Mouse (Mus musculus) hindbrain, embryonic 14.5 days (tissue): ENCODE results near the gene Ip6k1. TPM values are rescaled to one million over a fixed set of nuclear protein-coding genes. Genes with fewer than 3 reads are reported as not detected.

Experiments
- ATAC-seq: fragments of 200-750 bp; cut with Nextera tagmentation; 2 replicates; pipeline ENCODE4 v1.8.0; 2017; ENCODE audit warnings: moderate number of reproducible peaks, mild to moderate bottlenecking, moderate TSS enrichment, moderate library complexity; ENCODE audit not compliant: low FRiP score
- DNase-seq: peaks from one replicate; pipeline ENCODE4 v3.0.0-alpha.2; 2015; ENCODE audit warnings: low spot score
- H3K27ac ChIP-seq: fragments of 300-500 bp; sonication (generic); 2 replicates; pipeline ENCODE4 v1.5.1; 2014; ENCODE audit warnings: mild to moderate bottlenecking, moderate library complexity
- H3K27me3 ChIP-seq: fragments of 300-500 bp; sonication (generic); 2 replicates; pipeline ENCODE4 v1.6.1; 2014; ENCODE audit warnings: mild to moderate bottlenecking, low read length, mixed read lengths; ENCODE audit not compliant: control insufficient read depth, insufficient read depth
- H3K36me3 ChIP-seq: fragments of 300-500 bp; sonication (generic); replicated peaks from 2 replicates; pipeline ENCODE4 v1.6.1; 2014; ENCODE audit not compliant: control insufficient read depth, insufficient read depth
- H3K4me1 ChIP-seq: fragments of 300-500 bp; sonication (generic); replicated peaks from 2 replicates; pipeline ENCODE4 v1.6.1; 2014; ENCODE audit warnings: antibody characterized with exemption, low read length, mixed read lengths; ENCODE audit not compliant: control insufficient read depth, insufficient read depth
- H3K4me2 ChIP-seq: fragments of 300-500 bp; sonication (generic); replicated peaks from 2 replicates; pipeline ENCODE4 v1.6.1; 2014; ENCODE audit warnings: mild to moderate bottlenecking, moderate library complexity
- H3K4me3 ChIP-seq: fragments of 300-500 bp; sonication (generic); replicated peaks from 2 replicates; pipeline ENCODE4 v1.5.1; 2014; ENCODE audit warnings: mild to moderate bottlenecking, low read length
- H3K9ac ChIP-seq: fragments of 300-500 bp; sonication (generic); 2 replicates; pipeline ENCODE4 v1.6.1; 2014
- H3K9me3 ChIP-seq: fragments of 300-500 bp; sonication (generic); 2 replicates; pipeline ENCODE4 v1.6.1; 2016; ENCODE audit warnings: low read length; ENCODE audit not compliant: control insufficient read depth
- WGBS: fragments of 180-500 bp; shearing (Covaris S2); extraction: QIAGEN DNeasy Blood & Tissue Kit; methylation state at CpG from one replicate; pipeline ENCODE4 v1.1.7; 2014; 5-methylcytosine and 5-hydroxymethylcytosine counted together
- polyA plus RNA-seq: library from polyadenylated mRNA; unstranded; fragments of >200 nt; fragmentation: Nextera tagmentation; extraction: Ambion mirVana; gene quantifications from 2 replicates; pipeline ENCODE4 v1.2.1, GENCODE M21; 2014

The Ip6k1 gene
- polyA plus RNA-seq, 1 experiment from 2014 or later = 55.4 TPM

DNA sequence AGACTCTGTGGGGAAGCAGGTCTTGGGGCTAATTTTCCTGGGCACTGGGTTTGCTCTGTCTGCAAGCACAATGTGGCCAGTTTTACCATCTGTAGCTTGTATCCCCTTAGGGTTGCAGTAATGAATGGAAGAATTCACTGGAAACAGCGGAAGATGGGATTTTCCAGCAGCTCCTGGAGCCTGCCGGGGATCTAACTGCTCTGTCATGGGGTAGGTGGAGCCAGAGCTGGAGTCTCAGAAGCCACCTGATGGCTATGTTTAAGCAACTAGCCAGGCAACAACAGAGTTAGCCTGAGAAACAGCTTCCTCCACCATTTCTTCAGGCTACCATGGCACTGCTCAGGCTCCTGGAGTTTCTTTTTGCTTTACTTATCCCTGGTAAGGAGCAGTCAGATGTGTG, 10.1 kb upstream of the Ip6k1 start, which contains the start of gene Cdhr4:
TSS of gene Cdhr4 (plus strand) at position 301 of the 400 bp plus-strand sequence.
- Histone ChIP-seq H3K4me3 (no peak within 1 kb of the TSS), H3K9ac (no peak within 1 kb of the TSS), H3K27ac (no peak within 1 kb of the TSS), H3K27me3 (no peaks in the 10 kb centered on the region), H3K9me3 (no peaks in the 10 kb centered on the region), H3K36me3 (no peaks in the 10 kb centered on the region), H3K4me2 (no peak within 1 kb of the TSS), H3K4me1 (no peaks in the 10 kb centered on the region)
- DNase-seq (no peak), ATAC-seq (no peak)
- 55% methylated on average over 2 of the region's 2 CpGs for WGBS

DNA sequence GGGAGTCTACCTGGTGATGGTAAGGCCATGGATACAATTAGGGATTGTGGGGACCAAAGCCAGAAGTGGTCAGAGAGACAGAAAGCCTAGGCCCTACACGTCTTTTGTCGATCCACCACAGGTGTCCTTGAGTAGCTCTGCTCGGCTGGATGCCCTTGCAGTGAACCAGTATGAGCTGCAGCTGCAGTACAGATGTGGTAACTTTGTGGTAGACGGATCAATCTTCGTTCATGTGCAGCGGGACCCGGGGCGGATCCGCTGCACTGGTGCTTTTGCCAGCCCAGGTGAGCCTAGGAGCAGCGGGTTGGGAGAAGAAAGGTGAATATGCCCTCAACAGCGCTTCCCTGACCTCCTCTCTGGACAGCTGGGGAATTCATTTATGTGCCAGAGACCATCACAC, 9.3 kb upstream of the Ip6k1 start:
- DNase-seq (no peak), ATAC-seq (no peak)
- no peaks in the 10 kb centered on the region for H3K9me3 ChIP-seq
- no peaks in the 10 kb centered on the region for H3K36me3 ChIP-seq
- H3K4me3 ChIP-seq = no peak overlapping the region
- H3K27me3 ChIP-seq = no peaks in the 10 kb centered on the region
- no peaks in the 10 kb centered on the region for H3K4me1 ChIP-seq
- 82% methylated on average over 11 of the region's 11 CpGs for WGBS
- no peak overlapping the region for H3K27ac ChIP-seq
- no peak overlapping the region for H3K9ac ChIP-seq
- H3K4me2 ChIP-seq = no peak overlapping the region

DNA sequence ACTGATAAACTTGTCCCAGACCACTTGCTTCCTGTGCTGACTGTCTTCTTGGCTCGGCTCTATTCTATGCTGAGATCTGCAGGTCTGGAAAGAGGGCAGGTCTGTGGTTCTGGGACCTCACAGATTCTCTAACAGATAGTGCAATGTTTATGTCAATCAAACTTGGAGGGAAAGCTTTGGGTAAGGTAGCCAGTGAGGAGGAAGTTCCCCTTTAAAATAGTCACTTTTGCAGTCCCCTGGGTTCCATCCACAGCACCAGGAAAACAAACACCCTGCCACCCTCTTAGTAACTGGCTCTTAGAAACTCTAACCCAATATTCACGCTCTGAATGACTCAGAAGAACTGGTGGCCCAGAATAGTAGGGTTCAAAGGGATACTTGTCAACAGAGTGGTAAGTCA, 7.8 kb upstream of the Ip6k1 start:
- no peaks in the 10 kb centered on the region for H3K9me3 ChIP-seq
- no peak overlapping the region for H3K4me3 ChIP-seq
- no peak overlapping the region for H3K9ac ChIP-seq
- H3K36me3 ChIP-seq = no peaks in the 10 kb centered on the region
- H3K27ac ChIP-seq = no peak overlapping the region
- no peaks in the 10 kb centered on the region for H3K4me1 ChIP-seq
- DNase-seq (no peak), ATAC-seq (no peak)
- 67% methylated on average over 2 of the region's 2 CpGs for WGBS
- H3K27me3 ChIP-seq = no peaks in the 10 kb centered on the region
- H3K4me2 ChIP-seq = no peak overlapping the region

DNA sequence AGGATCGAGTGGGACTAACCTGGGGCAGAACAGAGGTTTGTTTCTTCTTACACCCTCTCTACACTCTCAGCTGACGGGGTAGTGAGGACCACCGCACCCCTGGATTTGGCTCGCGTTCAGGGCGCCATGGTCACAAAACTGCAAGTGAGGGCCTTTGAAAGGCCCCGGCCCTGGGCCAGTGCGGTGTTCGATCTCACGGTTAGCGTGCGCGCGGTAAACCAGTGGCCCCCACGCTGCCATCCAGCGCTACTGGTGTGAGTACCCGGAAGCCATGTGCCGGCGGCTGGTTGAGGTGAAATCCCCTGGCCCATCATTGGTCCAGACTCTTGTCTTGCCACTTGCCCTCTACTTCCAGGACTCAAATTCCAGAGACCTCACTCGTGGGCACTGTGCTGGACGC, 6.8 kb upstream of the Ip6k1 start:
- no peak overlapping the region for H3K4me2 ChIP-seq
- H3K27me3 ChIP-seq = no peaks in the 10 kb centered on the region
- no peaks in the 10 kb centered on the region for H3K4me1 ChIP-seq
- DNase-seq (no peak), ATAC-seq (no peak)
- H3K36me3 ChIP-seq = no peaks in the 10 kb centered on the region
- H3K9ac ChIP-seq = no peak overlapping the region
- H3K4me3 ChIP-seq = no peak overlapping the region
- WGBS = 93% methylated on average over 21 of the region's 21 CpGs
- H3K9me3 ChIP-seq = no peaks in the 10 kb centered on the region
- no peak overlapping the region for H3K27ac ChIP-seq

DNA sequence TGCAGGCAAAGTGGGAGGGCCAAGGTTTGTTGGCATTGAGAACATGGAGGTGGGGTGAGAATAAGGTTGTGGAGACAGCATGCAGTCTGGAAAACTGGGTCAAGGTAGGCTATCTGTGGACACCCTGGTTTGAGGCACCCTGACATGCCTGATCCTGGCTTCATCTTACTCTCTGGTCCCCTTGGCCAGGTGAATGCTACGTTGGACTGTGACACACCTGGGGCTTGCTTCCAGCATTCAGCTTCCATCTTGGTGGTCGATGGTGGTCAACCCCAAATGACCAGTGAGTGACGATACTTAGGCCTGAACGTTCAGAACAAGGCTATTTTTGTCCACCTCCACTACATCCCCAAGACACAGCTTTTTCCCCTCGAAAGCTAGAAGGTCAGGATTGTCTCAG, 6.3 kb upstream of the Ip6k1 start, which contains the start of gene Gm20662:
TSS of gene Gm20662 (plus strand) at position 301 of the 400 bp plus-strand sequence.
- no peak within 1 kb of the TSS for H3K9ac ChIP-seq
- H3K4me3 ChIP-seq = no peak within 1 kb of the TSS
- DNase-seq (no peak), ATAC-seq (no peak)
- H3K27ac ChIP-seq = no peak within 1 kb of the TSS
- H3K9me3 ChIP-seq = no peaks in the 10 kb centered on the region
- 95% methylated on average over 5 of the region's 5 CpGs for WGBS
- H3K27me3 ChIP-seq = no peaks in the 10 kb centered on the region
- H3K4me2 ChIP-seq = no peak within 1 kb of the TSS
- no peaks in the 10 kb centered on the region for H3K36me3 ChIP-seq
- no peaks in the 10 kb centered on the region for H3K4me1 ChIP-seq

DNA sequence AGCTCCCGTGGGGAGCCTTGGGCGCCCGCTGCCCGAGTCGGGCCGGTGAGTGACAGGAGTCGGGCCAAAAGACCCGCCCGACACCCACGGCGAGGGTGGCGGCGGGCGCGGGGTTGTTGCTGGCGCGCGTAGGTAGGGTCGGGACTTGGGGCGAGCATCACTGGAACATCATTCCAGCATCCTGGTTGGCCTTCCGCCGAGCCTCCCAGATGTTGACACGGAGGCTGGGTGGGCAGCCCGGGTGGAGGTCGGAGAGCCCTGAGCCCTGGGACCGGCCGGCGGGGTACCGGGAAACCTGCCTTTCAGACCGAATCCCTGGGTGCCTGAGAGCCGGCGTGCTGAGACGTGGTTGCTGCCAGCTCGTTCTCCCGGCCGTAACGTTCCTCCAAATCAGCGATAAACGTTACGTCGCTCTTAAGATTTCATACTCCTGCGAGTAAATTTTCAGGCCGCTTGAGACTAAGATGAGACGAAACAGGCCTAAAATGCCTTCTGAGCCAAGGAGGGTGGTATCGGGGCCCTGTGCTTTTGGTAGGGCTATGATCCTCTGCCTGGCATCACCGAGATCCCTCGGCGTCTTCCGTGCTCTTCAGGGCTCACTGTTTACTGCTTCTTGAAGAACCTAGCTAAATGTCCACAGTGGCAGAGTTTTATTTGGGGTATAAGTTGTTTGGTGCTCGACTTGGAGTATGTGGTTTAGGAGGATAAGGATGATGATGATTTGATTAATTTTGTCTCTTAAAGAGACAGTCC, 653 bp downstream of the Ip6k1 start:
- Histone ChIP-seq H3K27ac (peak overlapping the region; percentile 97), H3K36me3 (no peaks in the 10 kb centered on the region), H3K27me3 (no peaks in the 10 kb centered on the region), H3K4me1 (peaks cover 18% of the 10 kb centered on the region), H3K9ac (peak overlapping the region; percentile 95), H3K4me3 (peak overlapping the region; percentile 97), H3K9me3 (no peaks in the 10 kb centered on the region), H3K4me2 (peak overlapping the region; percentile 62)
- peak; percentile 66 for ATAC-seq
- under 1% methylated on average over 49 of the region's 50 CpGs for WGBS
- no peak for DNase-seq

DNA sequence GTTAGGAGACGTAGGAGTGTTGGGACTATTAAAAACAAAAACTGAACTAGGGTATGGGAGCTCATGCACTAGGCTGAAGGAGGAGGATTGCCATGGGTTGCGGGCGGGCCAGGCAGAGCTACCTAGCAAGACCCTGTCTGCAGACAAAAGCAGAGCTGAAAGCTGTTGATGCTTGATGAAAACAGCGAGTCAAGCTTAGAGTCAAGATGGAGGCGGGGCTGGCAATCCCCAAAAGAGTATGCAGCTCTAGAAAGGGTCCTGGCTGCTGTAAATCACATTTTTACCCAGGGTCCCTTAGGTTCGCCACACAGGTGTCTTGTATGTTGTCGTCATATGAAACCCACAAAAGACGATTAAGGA, 1.2 kb downstream of the Ip6k1 start:
- ATAC-seq (no peak), DNase-seq (peak; percentile 54)
- no peaks in the 10 kb centered on the region for H3K9me3 ChIP-seq
- peak overlapping the region; percentile 62 for H3K4me2 ChIP-seq
- peak overlapping the region; percentile 97 for H3K27ac ChIP-seq
- peak overlapping the region; percentile 95 for H3K9ac ChIP-seq
- 14% methylated on average over 8 of the region's 8 CpGs for WGBS
- no peaks in the 10 kb centered on the region for H3K27me3 ChIP-seq
- peak overlapping the region; percentile 97 for H3K4me3 ChIP-seq
- no peaks in the 10 kb centered on the region for H3K36me3 ChIP-seq
- peaks cover 18% of the 10 kb centered on the region for H3K4me1 ChIP-seq

DNA sequence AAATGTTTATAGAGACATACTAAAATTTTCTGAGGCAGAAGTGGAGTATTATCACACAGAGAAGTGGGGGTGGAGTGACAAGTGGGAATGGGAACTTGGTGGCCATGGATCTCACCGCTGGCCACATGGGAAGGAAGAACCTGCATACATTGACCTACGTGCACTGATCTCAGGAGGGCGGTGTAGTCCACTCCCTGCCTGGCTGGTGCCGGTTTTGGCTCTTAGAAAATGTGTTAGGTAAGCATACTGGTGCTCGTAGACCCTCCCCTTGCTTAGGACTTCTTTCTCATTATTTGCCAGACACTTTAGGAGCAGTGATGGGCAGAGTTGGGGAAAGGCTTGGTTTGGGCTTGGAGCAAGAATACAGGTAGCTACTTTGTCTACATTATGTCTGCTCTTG, 5.7 kb downstream of the Ip6k1 start:
- no peak overlapping the region for H3K9ac ChIP-seq
- no peaks in the 10 kb centered on the region for H3K27me3 ChIP-seq
- peaks cover 18% of the 10 kb centered on the region for H3K4me1 ChIP-seq
- no peak overlapping the region for H3K27ac ChIP-seq
- H3K4me3 ChIP-seq = no peak overlapping the region
- no peak for DNase-seq
- no peak overlapping the region for H3K4me2 ChIP-seq
- no peaks in the 10 kb centered on the region for H3K9me3 ChIP-seq
- no peak for ATAC-seq
- peaks cover 5% of the 10 kb centered on the region; the same call in 1 of the 2 replicates for H3K36me3 ChIP-seq
- 86% methylated on average over 5 of the region's 5 CpGs for WGBS

DNA sequence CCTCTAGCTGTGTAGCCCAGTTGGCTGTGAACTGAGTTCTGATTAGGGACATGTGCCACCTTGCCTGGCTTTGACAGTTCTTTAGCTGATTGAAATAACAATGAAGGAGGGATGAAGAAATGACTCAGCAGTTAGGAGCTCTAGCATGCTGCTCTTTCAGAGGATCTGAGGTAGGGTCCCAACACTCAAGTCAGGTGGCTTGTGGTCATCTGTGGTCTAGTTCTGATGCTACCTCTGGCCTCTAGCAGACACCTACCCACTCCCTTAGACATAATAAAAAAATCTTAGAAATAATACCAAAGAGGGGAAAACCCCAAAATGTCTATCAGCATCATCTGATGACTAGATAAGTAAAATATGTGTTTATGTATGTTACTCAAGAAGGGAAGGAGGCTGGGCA, 8.1 kb downstream of the Ip6k1 start:
- no peak for ATAC-seq
- Histone ChIP-seq H3K36me3 (peaks cover 14% of the 10 kb centered on the region; the same call in 1 of the 2 replicates), H3K27me3 (no peaks in the 10 kb centered on the region), H3K27ac (no peak overlapping the region), H3K9me3 (no peaks in the 10 kb centered on the region), H3K4me3 (no peak overlapping the region), H3K4me2 (no peak overlapping the region), H3K4me1 (peaks cover 5% of the 10 kb centered on the region; the same call in 1 of the 2 replicates), H3K9ac (no peak overlapping the region)
- no peak for DNase-seq
